Mouse (Mus musculus) T-helper 1 cell (primary cell): Measurements from ENCODE around the gene Sdcbp2.

ENCODE experiments used
- in situ Hi-C: fragments of 300-600 bp; cut with MboI, MseI; formaldehyde crosslinking; loops from one replicate; pipeline ENCODE4 v1.15.1; 2025; ENCODE audit warnings: high pct_unique_total_duplicates

Gene Sdcbp2

DNA sequence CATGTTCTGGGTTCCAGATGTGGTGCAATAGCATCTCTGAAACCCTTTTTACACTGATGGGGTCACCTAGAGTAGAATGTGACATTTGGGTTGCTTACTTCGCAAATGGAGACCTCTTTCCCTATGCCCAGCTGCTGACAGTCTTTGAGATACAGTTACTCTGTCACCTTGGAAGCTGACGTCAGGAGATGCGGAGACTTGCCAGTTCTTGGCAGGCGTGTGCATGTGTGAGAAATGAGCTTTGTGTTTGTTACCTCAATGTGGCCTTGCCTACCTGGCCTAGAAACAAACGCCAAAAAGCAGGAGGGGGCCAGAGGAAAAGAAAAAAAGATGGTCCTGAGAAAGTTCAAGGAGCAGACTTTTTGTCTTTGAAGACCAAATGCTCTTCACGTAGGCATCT lies 5.6 kb upstream of the Sdcbp2 start:
- in situ Hi-C loops, result no loop called here

DNA sequence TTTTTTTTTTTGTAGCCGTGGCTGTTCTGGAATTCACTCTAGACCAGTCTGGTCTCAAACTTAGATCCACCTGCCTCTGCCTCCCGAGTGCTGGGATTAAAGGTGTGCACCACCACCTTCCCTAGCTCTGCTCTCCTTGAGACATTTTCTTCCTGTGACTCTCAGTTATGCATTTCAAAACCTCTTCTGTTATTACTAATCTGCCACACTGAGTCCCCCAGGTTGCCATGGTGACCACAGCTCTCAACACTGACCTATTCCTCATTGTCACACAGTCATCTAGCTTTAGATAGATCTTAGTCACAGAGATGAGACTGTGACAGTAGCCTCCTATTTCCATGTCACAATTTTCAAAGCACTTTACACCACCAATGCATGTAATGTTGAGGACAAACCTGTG lies 3.0 kb upstream of the Sdcbp2 start:
- in situ Hi-C loops, result no loop called here

DNA sequence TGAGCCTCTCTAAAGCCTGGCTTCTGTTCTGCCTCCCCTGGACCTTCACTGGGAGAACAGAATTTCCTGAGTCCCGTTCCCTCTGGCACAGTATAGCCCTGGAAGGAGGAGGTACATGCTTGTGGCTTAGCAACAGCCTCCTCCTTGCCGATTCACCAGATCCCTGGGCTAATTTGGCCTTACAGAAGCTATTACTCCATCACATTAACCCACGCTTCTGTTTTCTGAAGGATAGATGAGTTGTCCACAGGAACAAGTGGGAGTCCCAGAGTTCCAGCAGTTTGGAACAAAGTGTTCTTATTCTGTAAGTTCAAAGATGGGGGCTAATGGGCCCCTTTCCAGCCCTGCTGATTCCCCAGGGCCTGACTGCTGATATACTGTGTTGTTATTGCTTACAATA lies 1.2 kb downstream of the Sdcbp2 start:
- in situ Hi-C loops, result no loop called here

DNA sequence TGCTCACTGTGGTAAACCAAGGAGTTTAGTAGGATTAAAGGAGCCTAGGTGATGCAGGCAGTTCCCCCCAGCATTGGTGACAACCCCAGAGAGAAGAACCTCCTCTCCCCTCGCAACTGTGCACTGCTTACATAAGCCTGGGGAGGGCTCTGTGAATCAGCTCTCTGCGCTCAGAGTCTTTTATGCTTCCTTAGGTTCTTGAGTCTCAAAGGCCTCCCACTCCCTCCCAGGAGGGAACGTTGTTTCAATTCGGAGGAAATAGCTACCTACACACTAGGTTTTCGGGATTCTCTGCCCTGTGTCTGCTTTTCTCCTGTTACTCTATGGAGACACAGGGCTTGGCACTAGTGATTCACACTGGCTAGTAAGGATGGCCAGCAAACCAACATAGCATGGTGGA lies 2.2 kb downstream of the Sdcbp2 start:
- in situ Hi-C loops, result no loop called here

DNA sequence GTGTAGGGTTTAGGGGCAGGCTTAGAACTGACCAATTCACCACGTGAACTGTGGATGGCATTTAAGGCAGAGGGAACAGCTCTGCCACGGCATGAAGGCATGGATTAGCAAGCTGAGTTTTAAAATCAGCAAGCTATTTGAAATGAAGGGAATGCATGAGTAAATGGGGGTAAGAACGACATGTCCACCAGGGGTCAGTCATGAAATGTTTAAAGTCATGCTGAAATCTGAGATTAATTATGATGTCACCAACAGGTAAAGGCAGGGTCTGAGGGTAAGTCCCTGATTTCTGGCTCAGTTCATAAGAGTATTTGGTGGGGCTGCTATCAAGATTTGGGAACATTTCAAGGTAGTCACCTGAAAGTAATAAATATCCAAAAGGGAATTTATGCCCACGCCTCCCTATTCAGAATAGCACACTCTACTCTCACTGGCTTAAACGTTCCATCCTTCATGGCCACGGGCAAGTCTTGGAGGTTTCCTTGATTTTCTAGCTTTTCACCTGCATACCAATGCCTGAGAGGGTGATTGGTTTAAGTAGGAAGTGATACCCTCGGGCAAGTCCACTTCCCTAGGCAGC lies 2.8 kb downstream of the Sdcbp2 start:
- in situ Hi-C loops, result no loop called here

DNA sequence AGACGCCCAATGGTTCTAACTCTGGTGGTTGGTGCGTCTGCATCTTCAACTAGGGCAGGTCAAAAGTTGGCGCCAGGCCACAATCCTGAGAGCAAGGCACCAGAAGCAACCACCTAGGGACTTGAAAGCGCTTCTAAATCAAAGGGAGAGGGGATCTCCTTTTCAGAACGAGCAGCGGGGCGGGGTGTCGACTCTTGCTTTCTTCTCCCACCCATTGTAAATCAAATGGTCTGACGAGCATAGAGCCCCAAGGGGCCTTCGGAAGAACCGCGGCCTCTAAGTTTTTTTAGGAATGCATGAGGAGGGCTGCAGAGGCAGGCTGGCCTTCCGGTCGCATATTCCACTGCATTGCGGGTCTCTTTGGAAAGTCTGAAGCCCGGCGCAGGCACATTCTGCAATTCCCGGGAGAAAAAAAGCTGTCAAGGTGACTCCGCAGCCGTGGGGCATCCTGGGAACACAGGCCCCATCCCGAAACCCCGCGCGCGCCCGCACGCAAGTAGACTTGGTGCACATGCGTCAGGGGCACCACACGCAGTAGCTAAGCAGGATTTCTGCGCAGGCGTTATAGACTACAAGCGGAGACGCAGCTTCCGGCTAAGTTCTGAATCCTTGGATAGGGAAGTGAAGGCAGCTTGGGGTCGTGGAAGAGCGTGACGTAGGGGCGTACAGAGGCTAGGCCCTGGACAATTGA lies 3.4 kb downstream of the Sdcbp2 start:
- in situ Hi-C loops, result no loop called here

DNA sequence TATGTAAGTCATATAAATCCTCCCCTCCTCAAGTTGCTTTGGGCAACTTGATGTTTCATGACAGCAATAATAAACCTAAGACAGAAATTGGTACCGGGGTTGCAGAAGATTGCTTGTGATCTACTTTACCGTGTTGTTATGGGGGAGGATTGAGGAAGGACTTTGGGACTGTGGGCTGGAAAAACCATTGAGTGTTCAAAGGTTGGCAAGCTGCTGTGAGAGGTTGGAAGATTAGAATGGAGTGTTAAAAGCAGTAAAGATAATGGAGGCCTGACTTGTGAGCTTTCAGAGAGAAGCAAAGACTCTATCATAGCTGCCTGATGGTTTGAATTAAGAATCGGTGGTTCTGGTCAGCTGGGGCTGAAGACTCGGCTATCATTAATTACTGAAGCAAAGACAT lies 6.8 kb downstream of the Sdcbp2 start:
- in situ Hi-C loops, result no loop called here

DNA sequence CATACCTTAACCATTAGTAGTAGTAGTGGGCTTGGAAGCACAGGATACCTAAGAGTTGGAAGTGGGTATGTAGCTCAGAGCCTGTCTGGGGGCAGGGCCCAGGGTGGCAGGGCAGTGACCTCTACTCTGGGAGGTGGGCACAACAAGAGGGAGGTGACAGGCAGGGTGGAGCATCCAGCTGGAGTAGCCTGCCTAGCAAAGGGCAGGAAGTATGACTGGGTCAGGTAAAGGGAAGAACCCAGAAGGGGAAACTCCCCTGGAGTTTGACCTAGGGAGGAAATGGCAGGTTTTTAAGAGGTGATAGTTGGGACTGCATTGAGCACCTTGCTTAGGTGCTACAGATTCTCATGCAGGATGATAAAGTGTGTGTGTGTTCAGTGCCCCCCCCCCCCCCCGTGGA lies 8.5 kb downstream of the Sdcbp2 start:
- in situ Hi-C loops, result no loop called here

DNA sequence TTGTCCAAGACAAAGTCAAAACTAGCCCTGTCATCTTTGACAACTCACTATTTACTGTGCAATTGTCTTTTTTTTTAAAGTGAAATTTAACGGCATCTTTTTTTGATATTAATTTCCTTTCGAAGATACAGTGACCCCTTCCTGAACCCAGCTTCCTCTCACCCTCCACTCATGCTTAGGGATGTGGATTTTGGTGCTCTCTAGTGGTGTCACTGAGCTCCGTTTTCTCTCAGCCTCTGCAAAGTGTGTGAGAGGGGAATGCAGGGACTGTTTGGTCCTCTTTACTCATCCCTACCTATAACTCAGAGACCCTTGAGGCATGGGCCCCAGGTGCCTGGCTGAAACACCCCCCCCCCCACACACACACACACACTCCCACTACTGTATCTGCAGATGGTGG lies 13.5 kb downstream of the Sdcbp2 start:
- in situ Hi-C loops, result no loop called here

DNA sequence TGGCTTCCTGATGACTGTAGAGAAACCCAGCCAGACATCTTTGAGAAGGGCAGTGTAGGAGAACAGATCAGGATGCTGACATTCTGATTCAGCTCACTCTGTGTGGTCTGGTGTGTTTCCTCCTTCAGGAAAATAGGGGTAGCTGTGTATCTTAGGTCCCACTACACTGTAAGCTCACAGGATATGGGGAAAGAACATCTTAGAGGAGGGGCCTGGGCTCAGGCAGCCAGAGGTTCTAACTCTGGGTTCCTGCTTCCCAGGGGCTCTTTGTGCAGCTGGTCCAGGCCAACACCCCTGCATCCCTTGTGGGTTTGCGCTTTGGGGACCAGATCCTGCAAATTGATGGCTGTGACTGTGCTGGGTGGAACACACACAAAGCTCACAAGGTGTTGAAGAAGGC lies 14.4 kb downstream of the Sdcbp2 start:
- in situ Hi-C loops, result no loop called here

DNA sequence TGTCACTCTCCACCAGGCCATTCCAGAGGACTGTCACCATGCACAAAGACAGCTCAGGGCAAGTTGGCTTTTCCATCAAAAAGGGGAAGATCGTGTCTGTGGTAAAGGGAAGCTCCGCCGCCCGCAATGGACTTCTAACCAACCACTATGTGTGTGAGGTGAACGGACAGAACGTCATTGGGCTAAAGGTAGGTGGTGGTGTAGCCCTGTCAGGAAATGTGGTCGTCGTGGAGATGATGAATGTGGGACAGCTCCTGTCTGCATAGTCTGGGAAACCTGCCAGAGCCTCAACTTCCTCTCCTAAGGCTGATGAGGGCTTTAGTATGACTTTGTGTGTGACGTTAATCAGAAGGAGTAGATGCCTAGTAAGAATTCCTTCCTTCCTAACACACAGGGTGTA lies 14.9 kb downstream of the Sdcbp2 start:
- in situ Hi-C loops, result no loop called here

DNA sequence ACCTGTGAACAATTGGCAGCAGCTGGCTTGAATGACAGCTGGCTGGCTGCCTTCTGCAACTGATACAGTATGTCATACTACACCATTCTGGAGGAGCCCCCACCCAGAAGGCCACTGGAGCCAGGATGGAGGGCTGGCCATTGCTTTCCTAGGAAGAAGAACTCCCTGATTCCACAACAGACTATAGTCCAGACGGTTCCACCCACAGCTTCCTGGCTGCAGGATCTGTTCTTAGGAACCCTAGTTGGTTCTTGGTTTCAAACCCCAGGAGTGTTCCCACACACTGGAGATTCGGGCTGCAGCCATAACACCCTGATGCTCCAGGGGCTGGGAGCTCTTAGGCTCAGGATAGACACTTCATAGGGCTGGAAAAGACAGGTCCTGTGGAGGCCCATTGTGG lies 25.6 kb downstream of the Sdcbp2 start:
- in situ Hi-C loops, result no loop called here

DNA sequence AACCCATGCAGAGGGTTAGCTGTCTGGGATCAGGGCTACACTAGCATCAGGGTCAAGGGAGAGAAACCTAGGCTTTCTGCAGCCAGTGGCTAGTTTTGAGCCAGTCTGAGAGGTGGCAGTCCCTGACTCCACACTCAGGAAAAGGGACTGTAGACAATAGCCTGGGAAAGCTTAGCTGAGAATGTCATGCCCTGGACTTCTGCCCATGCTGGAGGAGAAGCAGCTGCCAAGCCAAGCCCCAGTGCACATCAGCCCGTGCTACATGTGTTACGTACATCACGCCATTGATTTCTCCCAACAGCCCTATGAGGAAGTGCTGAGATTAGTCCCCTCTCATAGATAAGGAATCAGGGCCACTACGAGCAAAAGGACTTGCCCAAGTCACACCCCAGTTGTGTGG lies 29.7 kb downstream of the Sdcbp2 start:
- in situ Hi-C loops, result no loop called here

DNA sequence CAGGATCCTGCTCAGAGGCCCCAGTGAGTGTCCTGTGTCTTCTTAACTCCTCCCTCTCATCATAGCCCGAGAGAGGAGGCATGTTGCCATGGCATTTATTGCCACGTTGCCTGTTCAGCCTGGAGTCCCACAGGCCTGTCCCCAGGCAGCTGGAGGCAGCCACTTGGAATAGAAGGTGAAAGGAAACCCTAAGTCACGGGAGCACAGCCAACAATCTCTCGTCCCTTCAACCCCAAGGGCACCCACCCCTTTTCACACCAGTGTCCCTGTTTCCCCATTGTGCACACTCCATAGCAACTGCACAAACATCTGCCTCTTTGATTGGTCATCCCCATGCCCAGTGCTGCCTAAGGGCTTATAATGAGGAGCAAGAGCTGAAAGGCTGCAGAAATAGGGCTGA lies 31.2 kb downstream of the Sdcbp2 start:
- in situ Hi-C loops, result no loop called here

DNA sequence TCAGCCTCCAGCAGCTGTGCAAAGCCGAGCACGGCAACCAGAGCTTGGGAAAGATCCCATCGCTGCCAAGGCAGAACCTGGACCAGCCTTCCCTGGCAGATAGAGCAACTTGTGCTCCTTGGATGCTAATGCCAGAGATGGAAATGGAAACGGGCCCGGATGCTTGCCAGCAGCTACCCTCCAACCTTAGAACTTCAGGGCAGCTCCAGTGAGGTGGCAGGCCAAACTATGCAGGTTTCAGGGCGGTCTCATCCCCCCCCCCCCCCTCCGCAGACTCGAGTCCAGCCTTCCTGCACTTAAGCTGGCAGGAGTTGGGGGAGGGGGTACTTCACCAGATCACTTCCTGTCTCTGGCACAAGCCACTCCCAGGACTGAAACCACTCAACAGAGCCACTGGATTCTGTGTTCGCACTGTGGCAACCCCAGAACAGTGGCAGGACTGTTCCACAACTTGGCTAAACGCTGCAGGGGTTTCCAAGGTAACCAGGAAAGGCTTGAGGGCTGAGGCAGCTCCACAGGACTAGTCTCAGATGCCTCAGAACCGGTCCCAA lies 33.1 kb downstream of the Sdcbp2 start:
- in situ Hi-C loops, result no loop called here

DNA sequence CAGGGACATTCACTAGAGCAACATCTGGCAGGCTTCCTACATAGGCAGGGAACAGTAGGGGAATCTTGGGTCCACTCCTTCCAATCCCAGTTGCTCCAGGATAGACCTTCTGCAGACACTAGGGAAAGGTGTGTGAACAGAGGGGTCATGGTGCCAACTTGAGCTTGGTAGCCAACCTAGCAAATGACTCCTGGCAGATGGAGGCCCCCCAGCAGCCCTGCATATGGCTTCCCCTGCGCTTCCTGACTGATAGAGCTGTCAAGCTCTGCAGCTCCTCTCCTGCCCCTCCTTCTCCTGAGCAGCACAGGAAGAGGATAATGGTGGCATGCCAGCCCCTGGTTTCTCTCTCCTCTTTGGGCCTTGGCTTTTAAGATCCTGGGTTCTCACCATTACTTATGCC lies 36.0 kb downstream of the Sdcbp2 start:
- in situ Hi-C loops, result no loop called here

DNA sequence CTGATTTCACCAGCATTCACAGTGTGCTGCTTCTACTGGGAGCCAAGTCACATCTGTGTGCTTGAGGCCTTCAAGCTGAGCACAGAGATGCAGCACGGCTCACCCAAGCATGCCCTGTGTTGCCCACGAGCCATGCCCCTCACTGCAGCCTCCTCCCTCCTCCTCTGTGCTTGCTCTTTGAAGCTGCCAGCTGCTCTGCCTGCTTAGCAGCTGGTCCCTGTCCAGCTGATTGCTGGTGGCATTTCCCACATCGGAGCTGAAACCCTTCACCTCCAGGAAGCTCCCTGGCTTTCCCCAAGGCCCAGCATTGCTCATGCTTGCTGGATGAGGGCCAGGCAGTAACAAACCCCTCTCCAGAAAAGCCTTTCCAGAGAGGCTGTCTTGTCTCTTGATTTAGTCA lies 37.6 kb downstream of the Sdcbp2 start:
- in situ Hi-C loops, result loop anchor here (10.0 kb wide), 1 partner anchor 725 kb away; no protein-coding TSS in a partner anchor

DNA sequence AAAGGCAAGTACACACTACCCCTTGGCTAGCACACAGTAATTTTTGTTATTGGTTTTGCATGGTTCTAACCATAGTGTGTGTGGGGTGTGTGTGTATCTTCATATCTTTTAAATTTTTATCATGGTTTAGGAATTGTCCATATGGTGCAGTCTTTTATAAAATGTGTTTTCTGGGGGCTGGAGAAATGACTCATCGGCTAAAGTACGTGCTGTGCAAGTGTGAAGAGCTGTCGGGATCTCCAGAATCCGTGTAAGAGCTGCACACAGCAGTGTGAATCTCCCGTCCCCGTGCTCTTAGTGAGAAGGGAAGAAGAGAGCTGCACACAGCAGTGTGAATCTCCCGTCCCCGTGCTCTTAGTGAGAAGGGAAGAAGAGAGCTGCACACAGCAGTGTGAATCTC lies 43.4 kb downstream of the Sdcbp2 start:
- in situ Hi-C loops, result loop anchor here (10.0 kb wide), 1 partner anchor 731 kb away; no protein-coding TSS in a partner anchor

DNA sequence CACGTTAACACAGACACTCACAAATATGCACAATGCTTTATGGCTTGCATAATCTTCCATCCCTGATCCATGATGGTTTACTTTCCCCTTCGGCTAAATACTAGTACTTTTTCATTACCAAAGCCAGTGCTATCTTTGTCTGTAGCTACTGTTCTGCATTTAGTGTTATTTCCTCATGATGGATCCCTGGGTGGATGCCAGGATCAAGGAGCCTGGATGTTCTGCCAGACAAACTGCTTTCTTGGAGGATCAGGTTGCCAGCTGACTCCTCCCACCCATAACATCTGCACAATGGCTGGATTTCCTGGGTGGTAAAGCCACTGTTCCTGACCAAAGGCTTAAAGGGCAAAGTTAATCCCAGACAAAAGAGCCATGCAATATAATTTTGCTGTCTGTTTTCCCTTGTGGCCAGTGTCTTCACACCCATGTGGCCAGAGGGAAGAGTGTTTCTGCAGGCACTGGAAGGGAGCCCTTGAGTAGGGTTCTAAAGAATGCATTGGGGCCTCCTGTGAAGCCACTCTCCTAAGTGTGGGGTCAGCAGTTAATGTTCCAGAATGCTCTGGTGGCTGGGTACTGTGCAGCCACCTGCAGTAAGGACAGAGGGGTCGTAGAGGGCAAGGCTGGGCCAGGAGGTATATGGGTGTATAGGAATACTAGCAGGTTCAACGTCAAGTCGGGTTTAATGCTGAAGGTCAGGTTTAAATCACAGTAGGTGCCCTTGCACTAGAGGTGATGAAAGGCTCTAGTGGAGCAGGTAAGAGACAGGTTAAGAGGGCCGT lies 44.3 kb downstream of the Sdcbp2 start:
- in situ Hi-C loops, result loop anchor here (10.0 kb wide), 1 partner anchor 732 kb away; no protein-coding TSS in a partner anchor

DNA sequence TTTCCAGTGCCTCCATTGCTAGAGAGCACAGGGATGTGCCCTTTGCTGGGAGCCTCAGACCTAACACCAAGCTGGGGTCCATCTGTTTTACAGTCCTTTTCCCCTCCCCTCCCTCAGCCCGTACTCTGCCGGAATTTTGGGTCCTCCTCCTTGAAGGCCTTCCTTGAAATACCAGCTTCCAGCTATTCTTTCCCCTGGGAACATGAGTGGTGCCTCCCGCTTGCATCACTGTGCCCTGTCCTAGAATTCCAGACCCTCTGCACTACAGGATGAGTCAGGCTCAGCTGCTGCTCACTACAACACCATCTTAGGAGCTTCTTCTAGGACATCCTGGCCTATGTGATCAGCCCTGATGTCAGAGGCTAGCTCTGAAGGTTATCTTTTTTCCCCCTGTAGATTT lies 51.4 kb downstream of the Sdcbp2 start:
- in situ Hi-C loops, result no loop called here

DNA sequence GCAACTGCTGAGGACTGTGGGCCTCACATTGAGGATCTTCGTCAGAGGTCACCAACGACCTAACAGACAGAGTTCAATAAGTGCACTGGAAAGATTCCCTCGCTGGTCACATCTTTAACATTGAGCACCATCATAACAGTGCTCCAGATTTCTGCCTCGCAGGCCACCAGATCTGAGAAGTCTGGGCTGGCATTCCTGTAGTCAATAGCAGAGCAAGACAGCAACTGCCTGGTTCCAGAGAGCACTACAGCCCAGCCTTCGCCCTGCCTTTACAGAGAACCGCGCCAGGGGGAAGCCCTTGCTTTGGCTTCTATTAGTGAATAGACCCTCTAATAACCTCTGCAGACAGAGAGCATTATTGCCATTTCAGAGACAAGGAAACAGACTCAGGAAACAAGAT lies 53.9 kb downstream of the Sdcbp2 start:
- in situ Hi-C loops, result no loop called here

DNA sequence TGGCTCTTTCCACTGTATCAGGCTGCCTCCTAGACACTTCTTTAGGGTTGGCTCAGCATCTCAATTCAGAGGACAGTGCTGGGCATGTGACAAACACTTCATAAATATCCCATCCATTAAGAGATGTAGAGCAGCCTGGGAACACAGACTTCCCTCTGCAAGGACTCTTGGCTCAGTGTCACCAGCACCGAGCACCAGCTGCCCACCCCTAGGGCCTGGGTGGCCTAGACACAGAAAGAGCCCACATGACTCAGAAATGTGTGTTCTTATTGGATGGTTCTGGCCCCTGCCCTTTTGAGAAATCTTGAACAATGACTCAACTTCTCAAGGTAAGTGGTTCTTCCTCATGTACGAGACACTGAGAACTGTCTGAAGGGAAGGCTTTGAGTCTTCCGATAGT lies 55.6 kb downstream of the Sdcbp2 start:
- in situ Hi-C loops, result no loop called here

DNA sequence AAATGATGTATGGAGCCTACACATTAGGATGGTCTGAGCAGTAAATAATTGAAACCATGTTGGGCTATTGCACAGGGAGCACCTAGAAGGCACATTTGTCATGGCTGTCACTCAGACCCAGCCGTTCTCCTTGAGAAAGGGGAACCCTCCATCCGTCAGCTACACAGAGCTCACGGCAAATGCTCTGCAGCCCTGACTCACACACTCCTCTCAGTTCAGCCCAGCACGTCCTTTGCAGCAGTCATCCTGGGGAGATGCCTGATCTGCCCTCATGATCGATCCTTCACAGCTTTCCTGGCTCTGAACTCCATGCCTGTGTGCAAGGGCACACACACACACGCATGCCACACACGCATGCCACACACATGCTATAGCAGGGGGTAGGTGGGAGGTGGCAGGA lies 56.9 kb downstream of the Sdcbp2 start:
- in situ Hi-C loops, result no loop called here
